Mouse (Mus musculus): ENCODE data around the gene Pidd1.

Pidd1 gene

GRCm38 (mm10) chr7:141443828-141444237 is at the start of gene Pidd1:
Gene Pidd1, minus strand, starts transcription at chr7:141444025.
- peak; percentile 19 to 25 for DNase-seq

- peak in 1 of 2 experiments; percentile 65 for DNase-seq
Measured at GRCm38 (mm10) chr7:141492738-141493137, 48.9 kb upstream of the Pidd1 start.

GRCm38 (mm10) chr7:141491151-141491550 is 47.3 kb upstream of the Pidd1 start:
- DNase-seq = no peak

- DNase-seq = peak in 1 of 2 experiments; percentile 44
Measured at GRCm38 (mm10) chr7:141487141-141487540, 43.3 kb upstream of the Pidd1 start.

- no peak for DNase-seq
Measured at GRCm38 (mm10) chr7:141486239-141486638, 42.4 kb upstream of the Pidd1 start.

GRCm38 (mm10) chr7:141485606-141486005 is 41.8 kb upstream of the Pidd1 start:
- peak; percentile 98 to 99 for DNase-seq

- peak in 1 of 2 experiments; percentile 65 for DNase-seq
Measured at GRCm38 (mm10) chr7:141485186-141485585, 41.4 kb upstream of the Pidd1 start.

GRCm38 (mm10) chr7:141484186-141485120 is 40.6 kb upstream of the Pidd1 start:
- DNase-seq = peak; percentile 59 to 65

- DNase-seq = no peak
Measured at GRCm38 (mm10) chr7:141483114-141483653, 39.4 kb upstream of the Pidd1 start.

GRCm38 (mm10) chr7:141482531-141483024 is 38.8 kb upstream of the Pidd1 start:
- peak; percentile 61 to 62 for DNase-seq

GRCm38 (mm10) chr7:141481498-141482401 is 37.9 kb upstream of the Pidd1 start:
- peak; percentile 89 to 93 for DNase-seq

- DNase-seq = peak; percentile 84 to 91
Measured at GRCm38 (mm10) chr7:141480842-141481497, 37.1 kb upstream of the Pidd1 start.

GRCm38 (mm10) chr7:141478270-141478748 is 34.5 kb upstream of the Pidd1 start:
- DNase-seq = no peak

- no peak for DNase-seq
Measured at GRCm38 (mm10) chr7:141477578-141478269, 33.9 kb upstream of the Pidd1 start.

GRCm38 (mm10) chr7:141476981-141477370 is 33.2 kb upstream of the Pidd1 start:
- no peak for DNase-seq

- peak in 1 of 2 experiments; percentile 65 for DNase-seq
Measured at GRCm38 (mm10) chr7:141476226-141476980, 32.6 kb upstream of the Pidd1 start.

GRCm38 (mm10) chr7:141475805-141476158 is 32.0 kb upstream of the Pidd1 start:
- no peak for DNase-seq

GRCm38 (mm10) chr7:141475011-141475804 is 31.4 kb upstream of the Pidd1 start, which contains the start of the genes Polr2l and Tspan4:
Gene Polr2l, minus strand, starts transcription at chr7:141475132.
Gene Tspan4, plus strand, starts transcription at chr7:141475240.
- peak; percentile 91 to 92 for DNase-seq

GRCm38 (mm10) chr7:141474160-141474559 is 30.3 kb upstream of the Pidd1 start:
- no peak for DNase-seq

- no peak for DNase-seq
Measured at GRCm38 (mm10) chr7:141472763-141473162, 28.9 kb upstream of the Pidd1 start.

Measured in cerebellum, postnatal 14 days (tissue).